Mouse (Mus musculus) cerebellum, postnatal 4 days (tissue): ENCODE measurements around the gene Fam243.
A peak's percentile ranks its signal among the peaks of the same experiment; 100 is the strongest.

Experiments used
- DNase-seq, 2 experiments: peaks; one replicate each; pipeline ENCODE4 v3.0.0; 2022; ENCODE audit warnings: low spot score in 2 of 2, mixed read lengths in 1 of 2

The Fam243 gene

DNA sequence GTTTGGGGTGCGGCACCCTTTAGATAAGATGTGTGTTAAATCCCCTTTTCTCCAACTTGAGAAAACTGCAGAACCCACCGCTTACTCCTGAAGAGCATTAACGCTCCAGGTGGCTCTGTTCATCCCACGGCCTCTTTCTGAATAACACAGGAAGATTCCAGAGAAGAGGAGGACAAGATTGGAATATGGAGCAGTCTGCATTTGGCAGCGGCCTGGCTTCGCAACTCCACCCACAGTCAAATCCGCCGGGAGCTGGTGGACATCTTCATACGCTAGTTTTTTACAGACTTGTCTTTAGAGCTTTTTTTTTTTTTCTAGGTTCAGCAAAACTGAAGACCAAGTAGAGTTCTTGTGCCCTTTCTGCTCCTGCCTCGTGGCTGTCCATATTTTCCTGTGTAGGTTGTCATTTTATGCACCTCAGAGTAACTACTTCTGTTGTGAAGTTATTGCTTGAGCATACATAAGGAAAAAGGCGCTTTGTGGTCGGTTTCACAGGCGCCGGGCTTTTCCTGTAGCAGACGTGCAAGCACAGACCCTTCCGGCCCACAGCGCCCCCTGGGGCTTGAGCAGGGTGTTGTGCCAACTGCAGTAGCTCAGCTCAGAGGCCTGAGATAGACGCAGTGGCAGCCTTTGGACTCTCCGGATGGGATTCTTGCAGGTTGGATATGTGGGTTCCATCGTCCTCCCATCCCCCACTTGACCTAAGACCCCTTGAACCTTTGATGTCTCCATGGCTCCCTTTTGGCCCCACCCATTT, 1.7 kb downstream of the Fam243 start:
- DNase-seq: peak in 1 of 2 experiments; percentile 50

DNA sequence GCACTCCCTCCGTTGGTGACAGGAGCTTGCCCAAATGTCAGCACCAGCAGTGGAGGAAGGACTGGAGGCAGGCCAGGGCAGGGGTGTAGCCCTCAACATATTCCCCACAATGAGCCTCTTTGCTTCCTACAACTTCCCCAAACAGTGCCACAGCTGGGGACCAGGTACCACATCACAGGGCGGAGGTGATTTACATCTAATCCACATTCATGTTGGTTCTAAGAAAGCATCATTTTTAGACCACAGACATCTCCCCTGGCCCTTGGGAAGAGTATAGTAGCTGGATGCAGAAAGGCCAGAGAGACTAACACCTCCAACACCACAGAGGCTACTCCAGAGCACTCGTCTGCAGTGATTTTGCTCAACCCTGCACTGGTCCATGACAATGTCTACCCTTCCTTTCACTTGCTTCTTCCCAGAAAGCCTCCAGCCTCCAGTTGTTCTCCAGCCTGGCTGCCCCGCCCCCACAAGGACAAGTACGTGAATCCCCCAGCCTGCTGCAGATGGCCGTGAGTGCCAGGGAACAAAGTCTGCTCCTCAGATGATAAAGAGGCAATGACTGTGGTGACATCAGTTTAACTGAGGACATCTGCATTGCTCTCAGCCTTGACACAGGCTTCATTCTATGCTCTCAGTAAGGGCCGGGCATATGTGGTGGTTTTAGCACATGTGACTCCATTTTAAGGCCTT, 5.0 kb downstream of the Fam243 start:
- DNase-seq: no peak

DNA sequence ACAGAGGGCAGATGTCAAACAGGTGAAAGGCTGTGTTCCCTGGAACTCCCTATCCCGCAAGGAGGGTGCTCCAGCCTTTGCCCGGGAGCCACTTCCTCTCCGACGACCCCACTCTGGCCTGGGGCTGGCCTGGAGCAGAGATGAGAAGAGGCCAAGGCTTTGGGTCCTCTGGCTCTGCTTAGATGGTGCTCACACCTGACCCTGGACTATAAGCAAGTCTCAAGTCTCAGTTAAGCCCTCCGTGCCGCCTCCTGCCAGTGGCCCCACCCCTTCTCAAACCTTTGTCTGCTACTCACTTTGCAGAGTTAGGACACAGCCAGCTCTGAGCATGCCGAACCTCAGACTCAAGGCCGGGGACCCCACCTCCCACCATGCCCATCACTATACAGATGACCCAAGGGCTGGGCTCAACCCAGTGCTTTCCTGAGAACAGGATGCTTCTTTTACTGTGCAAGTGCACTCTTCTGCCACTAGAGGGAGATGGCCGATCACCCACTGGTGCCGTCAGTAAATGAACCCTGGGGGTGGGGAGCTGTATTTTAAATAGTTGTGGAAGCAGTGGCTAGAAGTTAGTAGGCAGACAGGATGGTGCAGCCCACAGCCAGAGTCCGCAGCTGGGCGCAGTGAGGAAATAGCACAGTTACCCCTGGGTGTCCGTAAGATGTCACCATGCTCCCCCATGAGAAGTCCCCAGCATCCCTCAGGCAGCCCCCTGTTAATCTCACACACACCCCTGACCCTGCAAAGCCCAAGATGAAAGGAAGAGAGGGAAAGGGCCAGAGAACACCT, 7.1 kb downstream of the Fam243 start:
- peak in 1 of 2 experiments; percentile 39 for DNase-seq

DNA sequence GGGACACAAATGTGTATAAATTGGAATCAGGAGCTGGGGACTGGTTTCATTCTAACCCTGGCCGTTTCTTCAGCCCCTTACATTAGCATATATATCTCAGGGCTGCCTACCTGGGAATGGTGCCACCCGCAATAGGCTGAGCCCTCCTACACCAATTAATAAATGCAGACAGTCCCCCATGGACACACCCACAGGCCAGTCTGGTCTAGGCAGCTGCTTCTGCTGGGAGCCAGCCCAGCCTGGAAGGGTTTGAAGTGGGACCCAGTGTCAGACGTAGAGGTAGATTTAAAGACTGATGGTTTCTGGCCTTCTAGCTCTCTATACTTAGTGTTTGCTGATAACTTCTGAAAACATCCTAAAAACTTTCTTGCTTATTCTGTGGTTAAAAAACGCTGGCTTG, 12.1 kb downstream of the Fam243 start:
- peak in 1 of 2 experiments; percentile 42 for DNase-seq

DNA sequence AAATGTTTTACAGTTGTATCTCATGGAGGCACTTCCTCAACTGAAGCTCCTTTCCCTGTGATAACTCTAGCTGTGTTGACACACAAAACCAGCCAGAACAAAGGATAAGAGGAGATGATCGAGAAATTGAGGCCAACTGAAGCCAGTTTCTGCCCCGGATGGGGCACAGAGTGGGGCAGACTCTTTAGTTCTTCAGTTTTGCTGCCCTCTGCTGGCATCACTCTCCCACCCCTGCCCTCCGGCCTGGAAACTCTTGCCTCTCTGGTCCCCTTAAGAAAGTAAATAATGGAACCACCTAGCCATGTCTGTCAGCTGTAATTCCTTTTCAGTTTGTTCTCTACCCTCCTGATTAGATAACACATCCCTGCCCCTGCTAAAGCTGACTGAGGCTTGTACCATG, 13.3 kb downstream of the Fam243 start:
- DNase-seq: no peak

DNA sequence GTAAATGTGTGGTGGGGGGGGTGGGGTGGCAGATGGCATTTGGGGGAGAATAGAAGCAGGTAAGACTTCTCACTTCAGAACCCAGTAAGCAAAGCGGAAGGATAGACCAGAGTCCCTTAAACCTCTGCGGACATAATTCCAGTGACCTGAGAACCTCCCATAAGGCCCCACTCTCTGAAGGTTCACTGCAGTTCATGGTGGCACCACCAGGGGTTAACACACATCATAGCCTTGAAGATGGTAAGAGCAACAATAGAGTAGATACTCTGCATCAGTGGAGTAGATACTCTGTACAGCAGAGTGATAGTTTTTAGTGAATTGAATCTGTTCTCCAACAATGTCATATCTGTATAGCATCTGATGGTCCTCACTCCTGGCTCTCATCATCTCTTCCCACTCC, 15.7 kb downstream of the Fam243 start:
- no peak for DNase-seq

DNA sequence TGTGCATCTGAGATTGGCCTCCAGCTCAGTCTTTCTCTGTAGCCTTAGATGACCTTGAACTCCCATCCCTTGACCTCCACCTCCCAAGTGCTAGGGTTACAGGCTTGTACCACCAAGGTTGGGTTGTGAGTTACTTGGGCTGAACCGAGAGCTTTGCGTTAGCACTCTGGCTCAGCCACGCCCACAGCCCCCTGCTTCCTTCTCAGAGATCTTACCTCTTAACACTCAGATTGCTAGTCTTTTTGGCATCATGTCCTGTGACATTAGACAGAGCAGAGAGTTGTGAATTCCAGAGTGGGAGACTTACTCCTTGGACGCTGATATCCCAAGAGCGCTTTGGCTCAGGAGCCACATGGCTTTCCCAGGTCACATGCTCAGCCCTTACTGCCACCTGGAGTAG, 18.7 kb downstream of the Fam243 start:
- DNase-seq: no peak

DNA sequence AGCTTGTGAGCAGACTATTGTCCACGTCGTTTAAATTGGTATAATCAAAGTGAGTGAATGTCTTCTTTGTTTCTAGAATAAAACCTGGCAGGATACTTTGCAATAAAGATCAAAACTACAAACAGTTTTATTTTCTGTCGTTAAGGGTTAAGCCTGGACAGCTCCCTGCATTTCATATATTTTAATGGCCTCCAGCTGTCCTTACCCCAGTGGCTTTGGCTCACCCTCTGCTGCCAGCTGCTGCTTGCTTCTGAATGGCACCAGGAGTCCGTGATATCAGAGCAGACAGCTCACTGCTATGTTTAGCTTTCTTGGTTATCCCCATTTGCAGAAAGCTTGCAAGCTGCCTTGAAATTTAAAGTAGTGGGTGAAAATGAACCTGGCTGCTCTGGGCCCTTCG, 19.3 kb downstream of the Fam243 start:
- DNase-seq: peak in 1 of 2 experiments; percentile 31

DNA sequence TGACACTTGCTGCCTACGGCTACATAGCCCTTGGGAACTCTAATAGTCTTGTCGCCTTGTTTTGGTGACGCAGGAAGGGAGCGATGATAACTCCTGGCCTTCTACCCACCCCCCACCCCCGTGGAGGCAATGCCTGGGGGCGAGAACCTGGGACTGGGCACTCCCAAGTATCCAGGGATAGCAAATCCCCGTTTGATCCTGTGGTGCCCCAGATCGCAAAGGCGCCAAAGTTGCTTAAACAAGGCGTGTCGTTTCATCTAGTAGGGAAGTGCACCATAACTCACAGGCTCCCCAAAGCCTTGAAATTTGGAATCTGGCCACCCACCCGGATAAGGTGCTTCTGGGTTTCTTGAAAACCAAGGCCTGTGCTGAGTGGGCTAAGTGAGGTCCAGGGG, 19.8 kb downstream of the Fam243 start:
- DNase-seq: no peak

DNA sequence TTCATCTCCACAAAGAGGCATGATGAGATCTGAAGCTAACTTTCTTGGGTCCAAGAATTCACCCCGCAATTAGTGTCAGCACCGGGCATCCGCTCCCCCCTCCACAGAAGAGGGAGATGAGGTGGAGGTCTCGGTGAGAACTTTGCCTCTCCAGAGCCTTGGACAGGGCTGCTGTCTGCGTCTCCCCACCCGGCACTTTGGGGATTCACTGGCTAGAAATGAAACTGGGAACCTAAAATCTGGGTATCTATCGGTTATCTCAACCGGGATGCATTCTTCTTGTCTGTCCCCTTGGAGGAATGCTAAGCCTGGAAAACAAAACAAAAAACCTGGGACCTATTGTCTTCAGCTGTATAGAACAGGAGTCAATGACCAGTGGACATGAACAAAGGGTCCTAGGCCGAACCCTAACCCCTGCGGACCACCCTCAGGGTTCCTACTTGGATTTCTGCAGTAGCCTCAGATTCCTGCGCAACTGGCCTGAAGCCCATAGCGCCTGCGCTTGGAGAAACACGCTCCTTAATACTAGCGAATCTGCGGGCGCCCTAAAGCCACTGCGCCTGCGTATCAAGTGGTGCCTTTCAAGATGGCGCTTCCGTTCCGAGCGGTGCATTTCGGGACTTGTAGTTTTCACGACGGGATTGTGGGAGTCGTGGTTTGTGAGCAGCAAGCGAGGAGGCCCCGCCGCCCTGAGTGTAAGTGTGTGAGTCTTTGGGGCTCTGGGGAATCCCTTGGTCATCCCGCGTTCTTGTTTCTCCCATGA, 20.4 kb downstream of the Fam243 start, which contains the start of gene Smim11:
Smim11 (plus strand) TSS at position 638 of the 763 bp plus-strand sequence.
- peak; percentile 72 to 90 for DNase-seq

DNA sequence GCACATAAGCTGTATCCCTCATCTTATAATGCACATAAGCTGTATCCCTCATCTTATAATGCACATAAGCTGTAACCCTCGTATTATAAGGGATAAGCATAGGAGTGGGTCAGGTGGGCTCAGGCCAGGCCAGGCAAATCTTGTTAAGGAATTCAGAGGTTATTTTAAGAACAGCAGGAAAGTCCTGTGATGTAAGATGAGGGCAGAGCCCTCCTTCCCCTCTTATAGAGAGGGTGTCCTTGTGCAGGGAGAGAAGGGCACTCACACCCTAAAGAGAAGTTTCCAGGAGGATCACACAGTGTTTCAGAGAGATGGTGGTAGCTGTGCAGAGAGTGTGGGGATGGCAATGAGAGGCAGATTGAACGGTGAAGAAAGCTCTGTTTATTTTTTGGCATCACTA, 25.9 kb downstream of the Fam243 start:
- no peak for DNase-seq

DNA sequence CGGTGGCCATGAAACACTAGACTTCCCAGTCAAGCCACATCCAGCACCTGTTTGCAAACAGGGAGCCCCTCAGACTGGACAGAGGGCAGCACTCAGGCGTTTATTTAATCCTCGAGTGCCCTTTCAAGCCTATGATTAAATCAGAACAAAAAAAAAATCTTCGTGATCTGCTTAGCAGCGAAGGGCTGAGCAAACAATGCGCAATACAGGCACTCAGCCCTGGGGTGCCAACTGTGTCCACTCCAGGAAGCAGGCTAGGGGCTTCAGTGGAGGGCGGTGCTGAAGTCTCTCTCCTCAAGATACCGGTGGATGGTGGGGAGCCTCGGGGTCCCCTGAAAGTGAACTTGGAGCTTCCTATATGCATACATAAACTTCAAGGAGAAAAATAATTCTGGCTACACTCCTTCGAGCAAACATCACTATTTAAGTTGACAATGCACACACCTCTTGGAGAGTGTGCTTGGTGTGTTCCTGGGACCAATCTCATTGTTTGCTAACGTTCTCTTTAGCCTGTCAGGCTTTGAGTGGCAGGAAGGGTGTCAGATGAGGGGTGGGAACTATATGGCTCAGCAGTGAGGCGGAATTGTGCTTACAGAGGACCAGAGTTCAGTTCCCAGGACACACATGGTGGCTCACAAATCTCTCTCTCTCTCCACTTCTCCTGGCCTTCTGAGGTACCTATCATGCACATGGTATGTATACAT, 26.8 kb downstream of the Fam243 start:
- no peak for DNase-seq

DNA sequence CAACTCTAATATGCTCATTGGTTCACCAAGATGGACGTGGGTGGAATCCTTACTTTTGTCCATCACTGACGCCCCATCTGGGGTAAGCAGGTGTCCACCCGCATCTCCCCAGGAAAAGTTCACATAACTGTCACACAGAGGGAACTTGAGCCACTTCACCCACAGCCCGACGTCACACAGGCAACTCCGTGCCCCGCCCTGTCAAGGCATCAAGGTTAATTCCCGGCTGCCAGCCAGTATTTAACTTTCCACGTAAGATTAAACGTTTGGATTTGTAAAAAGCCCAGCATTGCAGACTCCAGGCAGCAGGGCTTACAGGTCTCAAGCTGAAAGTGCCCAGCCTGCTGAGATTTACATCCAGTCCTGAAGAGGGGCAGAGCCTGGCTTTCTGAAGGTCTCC, 29.1 kb downstream of the Fam243 start, which contains the start of gene Kcne2:
Kcne2 (plus strand) TSS at position 289 of the 400 bp plus-strand sequence.
- DNase-seq: no peak

DNA sequence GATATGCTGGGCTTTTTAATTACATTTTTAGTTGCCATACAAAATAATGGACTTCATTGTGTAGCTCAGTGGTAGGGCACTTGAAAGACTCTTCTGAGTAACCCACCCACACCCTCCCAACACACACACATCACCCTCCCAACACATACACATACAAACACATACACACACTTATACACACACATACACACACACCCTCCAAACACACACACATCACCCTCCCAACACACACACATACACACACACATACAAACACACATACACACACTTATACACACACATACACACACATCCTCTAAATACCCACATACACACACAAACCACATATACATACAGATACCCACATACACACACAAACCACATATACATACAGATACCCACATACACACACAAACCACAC, 31.2 kb downstream of the Fam243 start:
- no peak for DNase-seq

DNA sequence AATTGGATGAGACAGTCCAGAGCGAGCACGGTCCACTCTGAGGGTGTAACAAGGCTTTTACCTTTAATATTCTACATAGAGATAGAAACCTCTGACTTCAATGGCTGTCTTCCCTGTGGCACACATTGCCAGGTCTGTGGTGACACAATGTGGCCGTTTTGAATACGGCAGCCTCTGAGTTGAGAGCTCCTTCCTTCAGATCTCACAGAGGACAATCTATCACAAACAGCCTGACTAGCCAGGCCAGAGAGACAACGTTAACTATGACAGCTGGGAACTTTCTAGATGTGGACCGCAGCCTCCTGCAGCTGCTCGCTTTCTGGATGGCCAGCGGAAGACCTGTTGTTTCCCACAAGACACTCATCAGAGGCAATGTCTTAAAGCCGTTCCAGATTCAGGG, 32.5 kb downstream of the Fam243 start:
- peak in 1 of 2 experiments; percentile 18 for DNase-seq

DNA sequence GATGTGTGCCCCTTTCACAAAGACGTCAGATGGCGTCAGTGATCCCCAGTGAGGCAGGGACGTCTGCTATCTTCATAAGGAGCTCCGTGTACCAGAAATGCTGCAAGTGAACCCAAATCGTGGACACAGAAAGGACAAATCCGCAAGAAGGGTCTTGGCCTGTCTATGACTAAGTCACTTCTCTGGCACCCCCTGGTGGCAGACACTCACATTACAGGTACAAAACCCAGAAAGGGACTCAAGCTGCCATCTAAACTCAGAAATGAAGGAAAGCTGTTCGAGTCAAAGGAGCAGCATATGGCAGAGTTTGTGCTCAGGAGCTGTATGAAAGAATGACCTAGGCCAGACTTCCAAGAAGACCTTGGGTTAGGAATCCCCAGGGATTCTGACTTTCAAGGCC, 34.6 kb downstream of the Fam243 start:
- peak; percentile 96 for DNase-seq

DNA sequence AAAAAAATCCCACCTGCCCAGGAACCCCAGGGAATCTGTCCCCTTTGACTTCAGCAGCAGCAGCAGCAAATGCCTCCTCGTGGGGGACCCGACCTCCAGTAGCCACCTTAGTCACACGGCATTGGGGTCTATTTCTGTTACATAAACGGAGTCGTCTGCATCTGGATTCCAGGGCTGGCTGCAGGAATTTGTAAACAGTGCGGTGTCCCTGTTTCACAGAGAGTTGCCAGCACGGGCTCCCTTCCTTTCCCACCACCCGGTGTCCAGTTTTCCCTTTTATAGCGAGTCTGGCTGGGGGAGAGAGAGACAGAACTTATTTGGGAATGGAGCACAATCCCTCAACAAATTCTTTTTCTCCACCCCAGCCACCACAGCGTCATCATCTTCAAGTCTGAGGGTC, 36.2 kb downstream of the Fam243 start:
- no peak for DNase-seq

DNA sequence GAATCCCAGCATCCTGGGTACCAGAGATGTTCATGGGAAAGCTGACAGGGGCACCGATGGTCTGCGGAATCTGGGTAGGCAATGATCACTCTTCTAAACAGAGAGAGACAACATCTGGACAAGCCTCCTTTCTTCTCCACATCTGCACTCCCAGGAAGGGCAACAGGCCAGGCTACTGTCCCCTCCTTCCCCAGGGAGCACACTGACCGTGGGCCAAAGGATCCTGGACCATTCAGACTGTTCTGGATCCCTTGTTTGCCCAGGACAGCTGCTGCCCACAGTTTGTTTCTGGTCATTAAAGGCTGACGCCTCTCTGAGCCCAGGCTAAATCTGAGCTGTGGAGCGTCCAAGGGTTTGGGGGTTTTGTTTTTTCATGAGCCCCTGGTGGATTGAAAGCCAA, 38.6 kb downstream of the Fam243 start:
- DNase-seq: no peak

DNA sequence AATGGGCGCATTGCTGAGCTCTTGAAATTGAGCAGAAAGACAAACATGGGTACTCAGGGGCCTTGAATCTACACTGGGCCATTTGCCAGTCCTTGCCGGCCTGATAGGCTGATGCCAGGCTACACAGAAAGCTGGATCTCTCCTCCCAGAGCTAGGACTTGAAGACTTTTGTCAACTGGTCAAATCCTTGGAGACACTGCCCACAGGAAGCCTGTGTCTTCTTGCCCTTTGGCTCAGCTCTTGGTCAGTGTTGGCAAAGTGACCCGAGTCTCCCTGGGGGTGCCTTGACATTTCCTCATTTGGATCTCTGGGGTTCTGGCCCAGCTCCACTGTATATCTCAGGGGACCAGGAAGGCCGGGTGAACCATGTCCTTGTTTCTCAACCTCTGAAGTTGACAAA, 45.7 kb downstream of the Fam243 start:
- DNase-seq: no peak

DNA sequence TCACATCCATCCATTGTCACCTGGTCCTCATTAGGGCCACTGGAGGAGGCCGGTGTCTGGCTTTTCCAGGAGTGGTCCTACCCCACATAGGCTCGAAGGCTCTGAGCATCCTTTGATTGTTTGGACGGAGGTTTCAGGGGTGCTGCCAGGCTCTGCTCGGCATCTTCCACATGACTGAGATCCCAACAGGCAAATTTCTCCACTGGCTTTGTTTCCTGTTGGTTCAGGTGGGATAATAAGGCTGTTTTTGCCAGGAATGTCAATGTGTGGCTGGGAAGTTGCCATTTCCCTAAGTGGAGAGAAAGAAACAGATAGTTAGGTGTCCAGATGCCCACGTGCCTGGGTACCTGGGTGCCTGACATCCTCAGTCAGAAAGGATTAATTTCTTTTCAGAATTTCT, 46.7 kb downstream of the Fam243 start:
- no peak for DNase-seq
